Mouse (Mus musculus): Measurements from ENCODE around the gene Try10. TPM values are rescaled to one million over a fixed set of nuclear protein-coding genes. Genes with fewer than 3 reads are reported as not detected.

Gene Try10
- not detected for polyA plus RNA-seq (2017; shearing (Covaris generic))

DNA sequence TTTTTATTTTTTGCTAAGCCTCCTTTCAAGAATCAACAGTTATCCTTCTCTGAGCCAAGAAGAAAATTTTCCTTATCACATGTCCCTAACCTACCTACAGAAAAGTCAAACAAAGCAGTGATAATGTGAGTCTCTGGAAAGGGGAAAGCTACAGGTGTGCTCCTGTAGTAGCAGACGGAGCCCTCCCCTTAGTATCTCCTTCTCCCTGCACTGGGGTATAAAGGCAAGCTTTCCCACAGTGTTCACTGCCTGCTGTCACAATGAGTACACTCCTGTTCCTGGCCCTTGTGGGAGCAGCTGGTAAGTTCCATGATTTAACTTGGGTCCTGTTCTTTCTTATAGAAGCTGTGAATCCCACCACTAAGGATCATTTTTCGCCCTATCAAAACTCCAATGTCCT is at the start of gene Try10:
Try10 (plus strand) TSS at position 174 of the 400 bp plus-strand sequence.

DNA sequence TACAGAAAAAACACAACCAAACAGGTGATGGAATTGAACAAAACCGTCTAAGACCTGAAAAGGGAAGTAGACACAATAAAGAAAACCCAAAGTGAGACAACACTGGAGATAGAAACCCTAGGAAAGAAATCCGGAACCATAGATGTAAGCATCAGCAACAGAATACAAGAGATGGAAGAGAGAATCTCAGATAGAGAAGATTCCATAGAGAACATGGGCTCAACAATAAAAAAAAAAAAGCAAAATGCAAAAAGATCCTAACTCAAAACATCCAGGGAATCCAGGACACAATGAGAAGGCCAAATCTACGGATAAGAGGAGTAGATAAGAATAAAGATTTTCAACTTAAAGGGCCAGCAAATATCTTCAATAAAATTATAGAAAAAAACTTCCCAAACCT is 37.2 kb upstream of the Try10 start, which contains the start of gene Try5:
Try5 (minus strand) TSS at position 101 of the 400 bp plus-strand sequence.

DNA sequence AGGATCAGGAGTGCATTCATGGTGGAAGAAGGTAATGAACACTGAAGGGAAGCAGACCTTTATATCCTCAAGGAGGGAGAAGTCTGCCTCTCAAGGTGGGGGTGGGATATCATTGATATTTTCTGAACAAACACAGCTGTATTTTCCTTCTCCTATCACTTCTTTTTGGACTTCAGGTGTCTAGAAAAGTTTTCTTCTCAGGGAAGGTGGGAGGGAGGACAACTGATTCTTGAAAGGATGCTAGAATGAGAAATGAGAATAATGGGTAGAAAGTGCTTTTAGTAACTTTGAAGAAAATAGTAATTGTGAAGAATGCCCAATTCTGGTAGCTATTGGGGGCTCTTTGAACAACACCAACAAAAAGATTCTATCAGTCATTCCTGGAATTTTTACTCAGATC is 23.7 kb downstream of the Try10 start, which contains the start of gene Prss3:
Prss3 (minus strand) TSS at position 101 of the 400 bp plus-strand sequence.

DNA sequence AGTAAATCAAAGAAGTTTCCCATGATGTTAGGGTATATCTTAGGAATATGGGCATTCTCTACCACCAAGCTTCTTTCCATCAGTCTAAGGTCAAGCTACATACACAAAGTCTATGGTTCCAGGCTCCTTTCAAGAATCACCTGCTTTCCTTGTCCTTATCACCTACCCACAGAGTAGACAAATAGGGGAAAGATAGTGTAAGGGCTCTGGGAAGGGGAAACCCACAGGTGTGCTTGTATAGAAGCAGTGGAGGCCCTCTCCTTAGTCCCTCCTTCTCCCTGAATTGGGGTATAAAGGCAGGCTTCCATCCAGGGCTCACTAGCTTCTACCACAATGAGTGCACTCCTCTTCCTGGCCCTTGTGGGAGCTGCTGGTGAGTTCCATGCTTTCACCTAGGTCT is 38.2 kb downstream of the Try10 start, which contains the start of gene Gm5771:
Gm5771 (plus strand) TSS at position 301 of the 400 bp plus-strand sequence.

Other genes starting within 250 kb of the Try10 start
- not detected for gene Try4, start 51.8 kb upstream of the Try10 start, polyA plus RNA-seq (2017; shearing (Covaris generic))
- gene Try5, start 37.3 kb upstream of the Try10 start, polyA plus RNA-seq (2017; shearing (Covaris generic)) = not detected
- not detected for gene Prss3, start 23.6 kb downstream of the Try10 start, polyA plus RNA-seq (2017; shearing (Covaris generic))
- gene Gm5771, start 38.3 kb downstream of the Try10 start, polyA plus RNA-seq (2017; shearing (Covaris generic)) = not detected
- not detected for gene Gm10334, start 92.0 kb downstream of the Try10 start, polyA plus RNA-seq (2017; shearing (Covaris generic))
- not detected for gene Prss1, start 104.8 kb downstream of the Try10 start, polyA plus RNA-seq (2017; shearing (Covaris generic))
- not detected for gene Prss2, start 167.7 kb downstream of the Try10 start, polyA plus RNA-seq (2017; shearing (Covaris generic))

All from naive thymus-derived CD4-positive, alpha-beta T cell, adult 5 months (primary cell).